Mouse (Mus musculus) adrenal gland, adult 10 weeks (tissue): ENCODE results near the gene Pef1. TPM values are rescaled to one million over a fixed set of nuclear protein-coding genes. Genes with fewer than 3 reads are reported as not detected.

ENCODE experiments used
- polyA plus RNA-seq: library from polyadenylated mRNA; stranded (reverse); fragments of 350-450 nt; fragmentation: Illumina TruSeq; extraction: RNeasy Lipid Tissue Mini Kit (QIAGEN cat#74804); gene quantifications from one replicate; pipeline ENCODE4 v1.2.3, GENCODE M21; 2014; ENCODE audit warnings: low read depth, low replicate concordance

Gene Pef1
- polyA plus RNA-seq = 7.4 TPM

GRCm38 (mm10) chr4:130102111-130102651, at the start of gene Pef1:
Gene Pef1, plus strand, starts transcription at chr4:130102558.

GRCm38 (mm10) chr4:130139214-130139492, 36.8 kb downstream of the Pef1 start, which contains the start of gene Hcrtr1:
Gene Hcrtr1, minus strand, starts transcription at chr4:130139359.

GRCm38 (mm10) chr4:130175072-130175711, 72.8 kb downstream of the Pef1 start, which contains the start of gene Tinagl1:
Gene Tinagl1, minus strand, starts transcription at chr4:130175122.

Other genes starting within 250 kb of the Pef1 start
- not detected for gene Spocd1, start 173.3 kb upstream of the Pef1 start, polyA plus RNA-seq
- gene Adgrb2, start 117.7 kb upstream of the Pef1 start, polyA plus RNA-seq = not detected
- 1.5 TPM for gene Col16a1, start 54.7 kb upstream of the Pef1 start, polyA plus RNA-seq
- gene Hcrtr1, start 36.8 kb downstream of the Pef1 start, polyA plus RNA-seq = not detected
- gene Tinagl1, start 72.6 kb downstream of the Pef1 start, polyA plus RNA-seq = 16.1 TPM
- not detected for gene Gm853, start 119.8 kb downstream of the Pef1 start, polyA plus RNA-seq
- not detected for gene Serinc2, start 176.6 kb downstream of the Pef1 start, polyA plus RNA-seq
- gene Fabp3, start 206.0 kb downstream of the Pef1 start, polyA plus RNA-seq = 28.1 TPM
- gene Gm10570, start 206.1 kb downstream of the Pef1 start, polyA plus RNA-seq = not detected